Mouse (Mus musculus): ENCODE measurements around the gene Nedd8. TPM values are rescaled to one million over a fixed set of nuclear protein-coding genes. Genes with fewer than 3 reads are reported as not detected.

Nedd8 gene
- polyA plus RNA-seq, 1 experiment from 2014 or later: 544 TPM

Other genes starting within 250 kb of the Nedd8 start
- gene Dhrs4, start 193.4 kb downstream of the Nedd8 start, polyA plus RNA-seq (2015; fragmentation: Nextera tagmentation; extraction: Ambion mirVana): 43.3 and 48.2 TPM in 2 replicates
- 29.4 and 38.1 TPM in 2 replicates for gene Carmil3, start 181.5 kb downstream of the Nedd8 start, polyA plus RNA-seq (2015; fragmentation: Nextera tagmentation; extraction: Ambion mirVana)
- gene Cpne6, start 161.7 kb downstream of the Nedd8 start, polyA plus RNA-seq (2015; fragmentation: Nextera tagmentation; extraction: Ambion mirVana): 9.9 and 18.0 TPM in 2 replicates
- gene Nrl, start 147.1 kb downstream of the Nedd8 start, polyA plus RNA-seq (2015; fragmentation: Nextera tagmentation; extraction: Ambion mirVana): not detected in 2 replicates
- 23.3 and 23.6 TPM in 2 replicates for gene Pck2, start 131.9 kb downstream of the Nedd8 start, polyA plus RNA-seq (2015; fragmentation: Nextera tagmentation; extraction: Ambion mirVana)
- gene Dcaf11, start 112.1 kb downstream of the Nedd8 start, polyA plus RNA-seq (2015; fragmentation: Nextera tagmentation; extraction: Ambion mirVana): 123 and 127 TPM in 2 replicates
- 0.63 and 2.3 TPM in 2 replicates for gene A730061H03Rik, start 111.7 kb downstream of the Nedd8 start, polyA plus RNA-seq (2015; fragmentation: Nextera tagmentation; extraction: Ambion mirVana)
- gene Fitm1, start 96.5 kb downstream of the Nedd8 start, polyA plus RNA-seq (2015; fragmentation: Nextera tagmentation; extraction: Ambion mirVana): not detected in 2 replicates
- 185 and 197 TPM in 2 replicates for gene Psme1, start 94.0 kb downstream of the Nedd8 start, polyA plus RNA-seq (2015; fragmentation: Nextera tagmentation; extraction: Ambion mirVana)
- 12.9 and 23.4 TPM in 2 replicates for gene Emc9, start 86.8 kb downstream of the Nedd8 start, polyA plus RNA-seq (2015; fragmentation: Nextera tagmentation; extraction: Ambion mirVana)
- gene Psme2, start 81.0 kb downstream of the Nedd8 start, polyA plus RNA-seq (2015; fragmentation: Nextera tagmentation; extraction: Ambion mirVana): 179 and 182 TPM in 2 replicates
- 16.9 and 22.5 TPM in 2 replicates for gene Rnf31, start 80.4 kb downstream of the Nedd8 start, polyA plus RNA-seq (2015; fragmentation: Nextera tagmentation; extraction: Ambion mirVana)
- gene Irf9, start 68.6 kb downstream of the Nedd8 start, polyA plus RNA-seq (2015; fragmentation: Nextera tagmentation; extraction: Ambion mirVana): 7.8 and 11.8 TPM in 2 replicates
- 9.4 and 11.3 TPM in 2 replicates for gene Rec8, start 54.1 kb downstream of the Nedd8 start, polyA plus RNA-seq (2015; fragmentation: Nextera tagmentation; extraction: Ambion mirVana)
- gene Ipo4, start 36.2 kb downstream of the Nedd8 start, polyA plus RNA-seq (2015; fragmentation: Nextera tagmentation; extraction: Ambion mirVana): 92.5 and 110 TPM in 2 replicates
- 0.67 and 3.8 TPM in 2 replicates for gene Gm49378, start 34.2 kb downstream of the Nedd8 start, polyA plus RNA-seq (2015; fragmentation: Nextera tagmentation; extraction: Ambion mirVana)
- 62.1 and 66.2 TPM in 2 replicates for gene Tm9sf1, start 28.3 kb downstream of the Nedd8 start, polyA plus RNA-seq (2015; fragmentation: Nextera tagmentation; extraction: Ambion mirVana)
- 0.29 and 0.51 TPM in 2 replicates for gene Tssk4, start 21.9 kb downstream of the Nedd8 start, polyA plus RNA-seq (2015; fragmentation: Nextera tagmentation; extraction: Ambion mirVana)
- gene Mdp1, start 11.6 kb downstream of the Nedd8 start, polyA plus RNA-seq (2015; fragmentation: Nextera tagmentation; extraction: Ambion mirVana): 63.5 and 71.3 TPM in 2 replicates
- gene Gmpr2, start 183 bp downstream of the Nedd8 start, polyA plus RNA-seq (2015; fragmentation: Nextera tagmentation; extraction: Ambion mirVana): 52.5 and 62.6 TPM in 2 replicates
- gene Tinf2, start 9.7 kb upstream of the Nedd8 start, polyA plus RNA-seq (2015; fragmentation: Nextera tagmentation; extraction: Ambion mirVana): 31.4 and 32.6 TPM in 2 replicates
- gene Tgm1, start 41.8 kb upstream of the Nedd8 start, polyA plus RNA-seq (2015; fragmentation: Nextera tagmentation; extraction: Ambion mirVana): 0.26 and 0.28 TPM in 2 replicates
- 52.6 and 53.3 TPM in 2 replicates for gene Rabggta, start 50.1 kb upstream of the Nedd8 start, polyA plus RNA-seq (2015; fragmentation: Nextera tagmentation; extraction: Ambion mirVana)
- gene Dhrs1, start 73.6 kb upstream of the Nedd8 start, polyA plus RNA-seq (2015; fragmentation: Nextera tagmentation; extraction: Ambion mirVana): 81.9 and 83.5 TPM in 2 replicates
- gene Nop9, start 73.6 kb upstream of the Nedd8 start, polyA plus RNA-seq (2015; fragmentation: Nextera tagmentation; extraction: Ambion mirVana): 36.4 and 46.0 TPM in 2 replicates
- gene Cideb, start 86.3 kb upstream of the Nedd8 start, polyA plus RNA-seq (2015; fragmentation: Nextera tagmentation; extraction: Ambion mirVana): 0.21 TPM in 1 of 2 replicates, not detected in the other
- gene Ltb4r2, start 89.3 kb upstream of the Nedd8 start, polyA plus RNA-seq (2015; fragmentation: Nextera tagmentation; extraction: Ambion mirVana): 0.21 and 0.38 TPM in 2 replicates
- 0.24 and 0.25 TPM in 2 replicates for gene Ltb4r1, start 93.8 kb upstream of the Nedd8 start, polyA plus RNA-seq (2015; fragmentation: Nextera tagmentation; extraction: Ambion mirVana)
- 3.2 and 3.7 TPM in 2 replicates for gene Adcy4, start 112.0 kb upstream of the Nedd8 start, polyA plus RNA-seq (2015; fragmentation: Nextera tagmentation; extraction: Ambion mirVana)
- gene Ripk3, start 116.7 kb upstream of the Nedd8 start, polyA plus RNA-seq (2015; fragmentation: Nextera tagmentation; extraction: Ambion mirVana): 2.7 and 3.2 TPM in 2 replicates
- gene Nfatc4, start 151.0 kb upstream of the Nedd8 start, polyA plus RNA-seq (2015; fragmentation: Nextera tagmentation; extraction: Ambion mirVana): 11.7 and 12.3 TPM in 2 replicates
- 11.3 and 13.2 TPM in 2 replicates for gene Nynrin, start 181.9 kb upstream of the Nedd8 start, polyA plus RNA-seq (2015; fragmentation: Nextera tagmentation; extraction: Ambion mirVana)
- 0.14 and 0.21 TPM in 2 replicates for gene Cbln3, start 212.3 kb upstream of the Nedd8 start, polyA plus RNA-seq (2015; fragmentation: Nextera tagmentation; extraction: Ambion mirVana)
- 10.3 and 11.1 TPM in 2 replicates for gene Khnyn, start 212.8 kb upstream of the Nedd8 start, polyA plus RNA-seq (2015; fragmentation: Nextera tagmentation; extraction: Ambion mirVana)
- 102 and 128 TPM in 2 replicates for gene Sdr39u1, start 228.2 kb upstream of the Nedd8 start, polyA plus RNA-seq (2015; fragmentation: Nextera tagmentation; extraction: Ambion mirVana)